Mouse (Mus musculus) activated CD4-positive, CD25-positive, alpha-beta regulatory T cell, adult 4 months (primary cell): ENCODE measurements at regions not wholly inside any gene's neighbourhood (a gene's known extent, or its start where the extent isn't known, plus 50 kb on each side); places are given as distances from the start of the nearest gene placed in this dataset.

ENCODE experiments used
- ATAC-seq: one replicate; pipeline ENCODE4 v1.8.0; 2017

DNA sequence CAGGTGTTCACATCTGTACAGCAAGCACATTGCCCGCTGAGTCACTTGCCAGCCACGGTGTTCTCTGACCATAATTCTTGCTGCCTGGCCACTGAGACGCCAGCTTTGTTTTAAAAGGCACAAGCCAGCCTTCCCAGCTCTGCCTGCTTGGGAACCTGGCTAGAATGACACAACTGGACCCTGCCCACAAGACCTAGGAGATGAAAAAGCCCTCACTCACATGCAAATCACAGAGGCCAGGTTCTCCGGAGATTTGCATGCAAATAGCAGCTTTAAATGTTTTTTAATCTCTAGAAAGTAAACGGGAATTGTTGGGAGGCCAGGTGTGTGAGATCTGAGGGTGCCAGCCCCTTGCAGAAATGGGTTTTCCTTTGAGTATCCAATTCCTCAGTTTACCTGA lies 71.9 kb downstream of the 1810010D01Rik start:
- ATAC-seq, result no peak

DNA sequence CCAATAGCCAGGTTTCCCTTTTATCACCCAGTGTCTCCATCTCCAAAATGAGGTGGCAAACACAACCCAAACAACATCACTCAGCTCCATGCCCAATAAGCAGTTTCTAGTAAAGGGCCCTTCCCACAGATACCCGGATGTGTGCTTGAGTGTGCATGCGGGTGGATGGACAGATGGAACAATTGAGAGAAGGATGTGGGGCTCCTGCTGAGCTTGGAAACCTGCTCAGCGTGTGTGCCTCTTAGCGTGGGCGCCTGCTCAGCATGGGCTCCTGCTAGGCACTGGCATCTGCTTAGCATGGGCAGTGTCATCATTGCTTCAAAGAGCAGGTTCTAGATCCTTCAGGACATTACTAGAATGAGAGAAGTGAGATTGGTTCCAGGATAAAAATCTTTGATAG lies 75.4 kb downstream of the 1810010D01Rik start:
- no peak for ATAC-seq

DNA sequence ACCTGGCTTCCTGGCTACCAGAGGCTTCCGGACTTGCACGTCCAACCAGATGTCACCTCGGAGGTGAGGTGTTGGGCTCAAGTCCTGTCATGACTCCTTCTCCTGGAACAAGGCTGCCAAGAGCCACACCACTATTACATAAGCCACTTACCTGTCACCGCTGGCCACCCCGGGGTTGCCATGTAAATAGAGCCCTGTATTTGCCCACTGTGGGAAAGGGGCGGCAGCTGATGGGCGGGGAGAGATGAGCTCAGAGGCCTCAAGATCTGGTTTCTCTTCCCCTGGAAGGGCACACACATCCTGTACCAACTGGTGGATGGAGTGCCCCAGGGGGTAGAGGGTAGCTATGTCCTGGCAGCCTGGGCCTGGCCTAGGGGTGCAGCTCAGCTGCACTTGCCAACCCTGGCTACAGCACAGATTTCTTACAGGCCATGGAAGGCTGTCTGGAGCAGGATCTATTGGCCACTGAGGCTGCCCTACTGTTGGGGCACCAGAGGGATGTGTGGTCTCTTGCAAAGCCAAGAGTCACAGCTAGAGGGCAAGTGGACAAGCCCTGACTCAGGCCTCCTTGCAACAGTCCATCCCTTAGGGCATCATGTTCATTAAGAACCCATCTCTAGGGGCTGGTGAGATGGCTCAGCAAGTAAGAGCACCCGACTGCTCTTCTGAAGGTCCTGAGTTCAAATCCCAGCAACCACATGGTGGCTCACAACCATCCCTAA lies 76.3 kb downstream of the 1810010D01Rik start:
- ATAC-seq, result no peak

DNA sequence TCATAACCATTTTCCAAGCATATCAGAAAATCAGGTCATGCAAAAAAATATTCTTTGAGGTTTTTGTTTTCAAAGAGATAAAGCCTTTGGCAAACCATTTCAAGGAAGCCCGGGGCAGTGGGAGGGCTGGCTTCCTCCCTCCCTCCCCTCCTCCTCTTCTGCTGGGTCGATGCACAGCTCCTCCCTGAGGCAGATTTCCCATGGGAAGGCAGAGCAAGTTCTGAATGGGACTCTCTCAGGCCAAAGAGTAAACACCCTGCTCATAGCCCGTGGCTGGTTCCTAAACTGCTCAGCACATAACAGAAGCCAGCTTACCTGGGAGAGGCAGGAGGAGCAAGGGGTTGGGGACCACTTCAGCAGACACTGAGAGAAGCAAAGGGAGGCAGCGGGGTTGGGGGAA lies 77.9 kb downstream of the 1810010D01Rik start:
- ATAC-seq, result no peak

DNA sequence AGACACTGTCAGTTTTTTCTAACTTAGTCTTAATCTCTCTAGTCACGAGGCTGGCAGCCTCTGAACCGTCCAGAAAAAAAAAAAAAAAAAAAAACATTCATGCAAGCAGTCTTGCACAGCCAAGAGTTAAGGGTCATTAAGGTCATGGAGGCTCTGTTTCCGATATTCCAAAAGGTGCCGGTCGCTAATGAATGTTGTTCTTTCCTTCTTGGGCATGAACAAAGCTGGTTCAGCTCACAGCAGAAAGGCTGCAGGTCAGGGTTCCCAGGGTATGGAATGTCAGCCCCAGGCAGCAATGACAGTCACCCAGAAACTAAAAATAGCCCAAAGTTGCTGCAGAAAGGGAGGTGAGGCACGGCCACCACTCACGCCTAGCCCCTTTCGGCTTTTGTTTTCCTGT lies 80.3 kb downstream of the 1810010D01Rik start:
- ATAC-seq, result no peak

DNA sequence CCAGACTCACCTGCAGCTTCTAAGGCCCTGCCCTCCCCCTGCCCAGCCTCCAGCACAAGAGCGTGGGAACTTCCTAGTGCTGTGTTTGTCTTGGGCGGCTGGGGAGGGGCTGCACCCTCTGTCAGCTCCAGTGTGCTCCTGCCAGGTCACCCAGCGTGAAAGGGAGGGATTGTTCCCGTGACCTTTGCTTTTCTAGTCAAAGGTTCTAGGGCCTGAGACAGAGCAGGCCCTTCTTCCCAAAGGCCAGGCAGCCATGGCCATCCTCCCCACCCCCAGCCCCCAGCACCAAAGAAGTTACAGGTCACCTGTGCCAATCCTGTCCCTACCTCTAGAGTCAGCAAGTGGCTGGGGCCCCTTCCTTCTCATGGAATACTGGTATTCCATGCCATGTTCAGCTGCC lies 80.7 kb downstream of the 1810010D01Rik start:
- ATAC-seq, result no peak

DNA sequence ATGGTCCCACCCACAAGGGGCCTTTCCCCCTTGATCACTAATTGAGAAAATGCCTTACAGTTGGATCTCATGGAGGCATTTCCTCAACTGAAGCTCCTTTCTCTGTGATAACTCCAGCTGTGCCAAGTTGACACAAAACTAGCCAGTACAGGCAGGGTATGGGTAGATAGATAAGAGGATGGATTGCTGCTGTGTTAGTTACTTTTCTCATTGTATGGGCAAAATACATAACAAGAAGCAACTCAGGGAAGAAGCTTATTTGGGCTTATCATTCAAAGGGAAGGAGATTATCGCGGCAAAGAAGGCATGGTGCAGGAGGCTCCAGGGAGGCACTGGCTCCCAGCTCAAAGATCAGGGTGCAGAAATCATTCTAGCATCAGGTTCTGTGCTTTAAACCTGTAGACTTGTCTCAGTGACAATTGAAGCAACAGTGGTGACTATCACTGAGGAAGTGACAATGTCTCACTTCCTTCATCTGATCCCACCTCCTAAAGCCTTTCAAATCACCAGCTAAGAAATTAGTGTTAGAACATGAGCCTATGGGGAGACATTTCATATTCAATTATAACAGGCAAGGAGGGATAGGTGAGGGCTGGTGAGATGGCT lies 83.8 kb downstream of the 1810010D01Rik start:
- no peak for ATAC-seq

DNA sequence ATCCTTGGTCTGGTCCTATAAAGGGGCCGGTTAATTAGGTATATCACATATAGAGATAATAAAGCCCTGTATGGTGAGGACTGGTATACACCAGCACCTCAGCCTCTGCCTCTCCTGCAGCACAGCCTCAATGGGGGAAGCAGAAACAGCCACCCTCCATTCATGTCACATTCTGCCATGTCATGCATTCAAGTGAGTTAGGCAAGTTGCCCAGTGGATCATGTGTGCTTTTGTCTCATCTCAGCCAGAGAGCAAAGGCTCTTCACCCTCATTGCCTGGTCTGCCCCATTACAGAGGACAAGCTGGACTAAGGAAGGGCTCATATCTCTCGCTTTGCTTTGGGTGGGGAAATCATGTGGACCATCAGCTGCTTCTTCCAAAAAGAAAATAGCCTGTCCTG lies 85.4 kb downstream of the 1810010D01Rik start:
- ATAC-seq, result no peak

DNA sequence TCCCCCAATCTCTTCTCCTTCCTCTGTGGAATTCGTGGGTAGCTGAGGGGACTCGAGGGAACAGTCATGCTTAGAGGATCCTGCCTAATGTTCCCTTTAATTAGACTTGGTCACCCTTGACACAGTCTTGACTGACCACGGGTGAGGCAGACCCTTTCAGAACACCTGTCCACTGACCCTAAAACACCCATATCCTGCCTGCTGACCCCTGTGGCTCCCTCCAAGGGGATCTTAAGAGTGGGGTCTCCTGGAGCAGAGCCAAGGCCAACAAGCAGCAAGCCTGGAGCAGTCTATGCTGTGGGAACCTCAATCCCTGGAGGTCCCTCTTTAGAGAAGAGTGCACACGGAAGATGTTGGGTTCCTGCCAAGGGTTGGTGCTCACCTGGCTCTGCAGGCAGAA lies 89.5 kb downstream of the 1810010D01Rik start:
- ATAC-seq, result no peak

DNA sequence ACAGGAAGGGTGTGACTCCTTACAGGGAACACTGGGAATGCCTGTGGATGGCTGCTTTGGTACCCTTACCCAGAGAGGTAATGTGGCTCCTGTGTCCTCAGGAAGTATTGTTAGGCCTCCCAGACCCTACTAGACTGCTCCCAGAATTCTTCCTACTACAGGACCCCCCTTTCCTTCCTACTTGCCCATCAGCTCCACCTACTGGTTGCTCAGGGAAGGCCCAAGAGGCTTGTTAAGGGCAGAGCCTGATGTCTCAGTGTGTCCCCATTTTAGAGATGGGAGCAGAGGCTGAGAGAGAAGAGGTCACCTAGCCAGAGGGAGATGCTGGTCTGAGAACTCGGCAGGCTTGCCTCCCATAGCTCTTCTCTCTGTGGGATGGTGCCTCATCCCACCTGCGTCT lies 93.3 kb downstream of the 1810010D01Rik start:
- no peak for ATAC-seq

DNA sequence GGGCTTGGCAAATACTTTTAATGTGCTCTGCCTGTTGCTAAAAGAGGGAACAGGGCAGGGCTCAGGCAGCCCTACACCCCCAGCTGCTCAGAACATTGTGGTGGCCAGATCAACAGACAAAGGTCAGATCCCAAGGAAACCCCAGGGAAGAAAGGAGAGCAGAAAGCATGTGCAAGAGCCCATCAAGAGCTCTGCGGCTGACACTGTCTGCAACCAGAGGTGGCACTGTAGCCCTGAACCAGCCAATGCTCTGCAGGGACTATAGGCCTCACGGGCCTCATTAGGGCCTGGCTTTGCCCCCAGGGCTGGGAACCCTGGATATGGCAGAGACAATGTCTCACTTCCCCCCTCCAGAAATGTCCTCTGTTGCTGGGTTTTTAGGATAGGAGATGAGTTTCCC lies 93.8 kb downstream of the 1810010D01Rik start:
- no peak for ATAC-seq

DNA sequence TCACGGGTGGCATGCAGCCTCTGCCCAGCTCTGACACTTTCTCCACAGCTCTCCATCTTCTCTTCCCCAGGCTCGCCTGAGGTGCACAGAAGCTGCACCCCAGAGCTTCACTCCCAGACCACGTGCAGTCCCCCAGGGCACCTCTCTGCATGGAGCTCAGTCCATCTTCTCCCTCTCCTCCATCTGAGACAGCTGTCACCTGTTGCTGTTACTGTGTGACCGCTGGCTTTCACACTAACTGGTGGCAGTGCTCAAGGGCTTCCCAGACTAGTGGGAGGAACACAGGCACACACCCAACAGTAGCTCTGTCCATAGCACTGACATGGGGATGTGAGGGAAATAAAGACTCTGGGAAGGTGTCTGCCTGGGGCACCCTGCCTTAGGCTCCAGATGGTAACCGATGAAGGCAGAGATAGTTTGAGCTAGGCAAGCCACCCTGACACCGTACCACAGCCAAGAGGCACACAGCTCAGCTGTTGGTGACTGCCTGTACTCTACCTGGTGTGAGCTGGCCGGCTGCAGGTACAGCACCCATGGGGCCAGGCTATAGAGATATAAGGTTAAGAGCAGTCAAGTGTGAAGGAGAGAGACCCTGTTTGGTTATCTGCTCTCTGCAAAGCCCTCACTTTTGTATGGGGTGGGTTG lies 94.9 kb downstream of the 1810010D01Rik start:
- no peak for ATAC-seq

DNA sequence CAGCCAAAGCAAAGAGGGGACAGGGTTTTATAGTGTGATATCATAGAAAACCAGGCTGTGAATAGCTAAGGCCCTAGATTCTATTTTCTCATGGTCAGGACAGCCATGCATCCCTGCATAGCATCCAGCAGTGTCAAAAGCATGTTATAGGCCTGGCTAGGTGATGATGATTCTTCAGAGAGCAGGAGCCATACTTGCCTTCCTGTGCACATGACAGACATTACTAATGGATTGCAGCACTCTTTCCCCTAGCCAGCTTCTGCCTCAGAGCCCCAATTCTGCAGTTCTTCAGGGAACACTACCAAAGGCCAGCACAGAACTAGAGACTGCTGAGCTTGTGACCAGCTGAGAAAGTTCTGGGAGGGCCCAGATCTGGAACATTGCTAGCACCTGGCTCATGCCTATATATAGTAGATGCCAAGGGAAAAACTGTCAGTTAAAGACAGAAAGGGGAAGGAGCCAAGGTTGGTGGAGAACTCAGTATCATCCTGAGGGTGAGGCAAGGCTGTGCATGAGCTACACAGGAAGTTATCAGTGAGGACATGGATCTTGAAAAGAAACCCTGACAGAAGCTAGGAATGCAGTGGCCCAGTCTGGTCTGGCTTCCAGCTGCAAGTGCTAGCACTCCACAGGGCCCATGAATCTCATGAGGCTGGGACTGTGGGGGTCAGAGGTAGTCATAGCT lies 95.6 kb downstream of the 1810010D01Rik start:
- ATAC-seq, result peak; percentile 10

DNA sequence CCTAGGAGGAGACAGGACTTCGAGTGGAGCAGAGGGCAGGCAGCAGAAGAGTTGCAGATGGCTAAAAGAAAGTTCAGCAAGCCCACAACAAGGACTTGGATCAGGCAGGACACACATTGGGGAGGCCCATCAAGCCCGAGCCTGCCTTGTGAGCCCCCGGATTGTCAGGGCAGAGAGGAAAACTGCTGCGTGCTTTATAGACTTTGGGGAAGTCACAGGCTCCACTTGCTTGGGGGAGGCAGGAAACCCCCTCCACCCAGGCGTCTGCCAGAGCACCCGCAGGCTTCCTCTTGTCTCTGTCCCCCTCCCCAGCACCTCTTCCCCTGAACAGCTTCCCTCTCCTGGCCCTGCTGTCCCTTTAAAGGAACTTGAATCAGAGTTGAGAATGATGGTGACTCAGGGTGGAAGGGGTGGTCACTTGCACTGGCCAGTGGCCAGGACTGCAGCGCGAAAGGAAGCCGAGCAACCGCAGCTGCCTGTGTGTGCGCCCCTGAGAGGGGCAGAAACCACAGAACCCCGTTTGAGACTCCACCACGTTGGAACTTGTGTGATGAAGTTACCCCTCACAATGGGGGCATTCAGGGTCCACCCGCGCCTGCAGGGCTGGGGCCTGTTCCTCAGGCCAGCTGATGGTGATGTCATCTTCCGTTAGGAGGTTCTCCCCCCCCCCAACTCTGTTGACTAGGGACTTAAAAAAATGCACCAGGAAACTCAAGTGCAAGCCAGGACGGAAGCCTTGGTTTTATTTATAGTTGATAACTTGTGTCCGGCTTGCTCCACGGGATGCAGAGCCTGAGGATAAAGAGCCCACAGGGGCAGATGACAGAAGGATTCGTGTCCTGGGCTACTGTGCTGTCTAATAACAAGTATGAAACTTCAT lies 96.4 kb downstream of the 1810010D01Rik start:
- peak; percentile 73 for ATAC-seq

DNA sequence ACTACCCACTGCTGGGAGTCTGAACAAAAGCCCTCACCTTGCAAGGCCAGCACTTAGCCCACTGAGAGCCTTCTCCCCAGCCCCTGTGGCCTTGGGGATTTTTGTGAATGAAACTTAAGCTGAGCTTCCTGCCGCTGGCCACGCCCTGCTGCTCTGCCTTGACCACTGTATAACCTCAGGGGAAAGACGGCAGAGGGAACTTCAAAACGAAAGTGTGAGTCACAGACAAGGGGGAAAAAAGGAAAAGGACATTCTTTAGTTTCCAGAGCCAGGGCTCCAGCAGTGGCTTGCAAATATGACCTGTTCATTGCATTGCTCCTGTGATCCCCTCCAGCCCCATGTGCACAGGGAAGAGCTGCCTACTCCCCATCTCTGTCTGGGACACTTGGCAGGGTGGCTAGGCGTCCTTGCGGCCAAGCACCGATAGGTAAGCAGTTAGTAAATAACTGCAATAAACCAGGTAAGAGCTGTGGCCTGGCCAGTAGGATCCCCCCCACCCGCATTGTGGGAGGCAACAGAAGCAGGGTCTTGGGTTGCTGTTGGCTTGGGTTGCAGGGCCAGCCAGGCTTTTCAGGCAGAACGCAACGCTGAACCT lies 97.2 kb downstream of the 1810010D01Rik start:
- peak; percentile 21 for ATAC-seq

DNA sequence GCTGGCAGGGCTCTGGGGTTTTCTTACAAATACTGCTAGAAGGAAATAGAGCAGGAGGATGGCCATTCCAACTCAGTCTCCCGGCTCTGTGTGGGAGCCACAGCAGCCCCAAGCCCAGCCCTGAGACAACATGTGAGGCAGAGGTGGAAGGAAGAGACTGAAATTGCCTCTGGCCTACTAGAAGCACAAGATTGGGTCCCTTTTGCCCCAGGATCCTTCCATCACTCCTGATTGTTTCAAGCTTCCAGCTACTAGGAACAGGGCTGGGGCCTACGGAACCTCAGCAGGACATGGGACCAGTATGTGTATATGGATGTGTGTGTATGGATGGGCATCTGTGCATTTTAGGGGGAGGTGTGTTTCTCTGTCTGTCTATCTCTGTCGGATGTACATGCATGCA lies 97.9 kb downstream of the 1810010D01Rik start:
- ATAC-seq, result no peak

DNA sequence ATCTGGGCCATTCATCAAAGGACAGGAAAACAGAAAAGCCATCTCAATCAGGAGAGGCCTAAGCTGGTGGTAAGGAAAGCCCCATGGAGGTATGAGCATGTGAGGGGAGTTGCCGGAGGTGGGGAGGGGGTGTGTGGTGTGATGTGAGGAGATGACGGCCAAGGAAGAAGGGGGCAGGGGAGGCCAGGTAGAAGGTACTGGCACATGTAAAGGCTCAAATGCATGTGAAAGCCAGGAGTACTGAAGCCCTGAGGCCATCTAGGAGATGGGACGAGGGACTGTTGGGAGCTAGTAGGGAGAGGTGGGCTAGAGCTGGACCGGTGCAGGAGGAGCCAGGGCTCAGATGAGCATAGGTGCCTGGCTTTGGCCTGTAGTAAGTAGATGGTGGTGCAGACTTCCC lies 98.4 kb downstream of the 1810010D01Rik start:
- ATAC-seq, result no peak

DNA sequence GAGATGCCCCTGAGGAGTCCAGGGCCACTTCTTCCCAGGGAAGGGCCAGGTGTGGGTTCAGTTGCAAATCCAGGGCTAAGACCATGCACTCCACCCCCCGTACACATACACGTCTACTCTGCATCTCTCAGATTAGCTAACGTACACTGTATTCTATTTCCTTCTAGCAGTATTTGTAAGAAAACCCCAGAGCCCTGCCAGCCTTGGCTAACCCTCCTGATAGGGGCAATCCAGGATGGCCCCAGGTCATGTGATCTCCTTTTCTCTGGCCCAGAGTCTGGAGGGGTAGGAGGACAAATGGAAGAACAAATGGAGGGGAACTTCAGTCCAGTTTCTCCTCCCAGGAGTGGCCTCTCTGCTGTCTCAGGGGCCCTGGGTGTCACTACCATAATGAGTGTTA lies 98.9 kb downstream of the 1810010D01Rik start:
- no peak for ATAC-seq

DNA sequence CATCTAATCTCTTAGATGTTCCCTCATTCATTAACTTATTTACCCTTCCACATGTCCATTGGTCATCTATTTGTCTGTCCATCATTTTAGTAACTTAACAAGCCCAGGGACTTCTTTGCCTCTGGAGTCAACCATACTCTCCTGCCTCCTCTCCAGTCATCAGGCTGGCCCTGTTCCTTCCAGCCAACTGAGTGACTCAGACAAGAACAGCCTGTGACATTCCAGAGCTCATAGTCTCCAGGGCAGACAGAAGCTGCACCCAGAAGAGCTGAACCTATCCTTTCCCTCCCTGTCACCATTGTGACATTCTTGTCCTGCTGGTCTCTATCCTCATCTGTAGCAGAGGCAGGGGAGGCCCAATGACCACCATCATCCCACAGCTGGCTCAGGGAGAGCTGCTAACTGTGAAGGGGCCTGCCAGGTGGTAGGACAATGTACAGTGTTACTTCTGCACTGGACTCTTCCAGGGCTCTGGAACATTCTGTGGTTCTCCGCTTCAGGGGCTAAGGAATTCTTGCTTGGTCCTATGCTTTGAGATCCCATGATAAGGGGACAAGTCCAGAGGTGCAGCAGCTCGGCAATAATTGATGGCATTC lies 100.2 kb downstream of the 1810010D01Rik start:
- no peak for ATAC-seq

DNA sequence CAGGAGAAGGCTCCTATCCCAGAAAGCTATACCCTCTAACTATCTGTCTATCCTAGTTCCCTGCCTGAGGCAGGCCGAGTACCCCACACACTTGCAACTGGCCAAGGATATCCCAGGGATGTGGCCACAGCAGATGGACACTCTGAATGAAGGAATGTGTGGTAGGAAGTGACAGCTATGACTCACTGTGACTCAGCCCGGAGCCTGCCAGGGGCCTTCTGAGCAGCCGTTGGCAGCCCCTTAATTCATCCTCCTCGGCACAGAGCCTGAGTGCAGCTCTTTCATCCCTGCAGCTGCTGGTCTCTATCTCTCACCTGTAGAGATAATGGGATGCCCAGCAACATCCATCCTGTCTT lies 101.4 kb downstream of the 1810010D01Rik start:
- ATAC-seq, result no peak

DNA sequence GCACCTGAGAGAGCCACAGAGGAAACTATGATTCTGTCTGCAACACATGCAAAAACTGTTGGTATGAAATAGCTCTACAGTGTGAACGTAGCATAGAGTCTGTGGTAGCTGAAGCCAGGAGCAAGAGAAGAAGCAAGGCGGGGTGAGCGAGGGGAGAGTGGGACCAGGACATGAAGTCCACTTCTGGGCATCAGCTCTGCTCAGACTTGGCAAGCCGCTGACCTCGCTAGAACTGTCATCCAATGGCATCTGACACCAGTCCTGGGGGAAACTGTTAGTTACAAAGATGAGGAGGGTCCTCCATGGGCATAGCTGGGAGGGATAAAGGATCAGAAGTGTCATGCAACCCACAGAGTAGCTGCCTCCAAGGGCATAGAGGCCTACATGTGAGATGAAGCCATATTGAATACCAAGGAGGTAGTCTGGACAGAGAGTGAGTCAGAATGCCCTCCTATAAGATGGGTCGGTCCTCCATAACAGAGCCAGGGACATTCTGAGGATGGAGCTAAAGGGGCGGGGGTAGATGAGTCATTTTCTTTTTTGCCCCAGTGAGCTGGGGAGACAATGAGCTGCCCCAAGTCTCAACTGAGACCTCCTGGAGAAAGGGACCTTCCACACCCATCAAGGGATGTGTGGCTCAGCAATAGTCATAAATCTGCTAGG lies 102.0 kb downstream of the 1810010D01Rik start:
- no peak for ATAC-seq
